Comparison of ENCODE assay signal across 7 mouse cellular contexts in genomic region chr13:52305328-52305727, GRCm38 (mm10).
A peak's percentile ranks its signal among the peaks of the same experiment; 100 is the strongest.
DNase-seq lines count a peak whose midpoint lies in the region; TF ChIP-seq lines count a peak whose summit lies in the region.
"Not testable (repeated sequence)": the region's sequence is repeated elsewhere in the genome, so short reads cannot be mapped to it uniquely, and the experiment has no call there.

No protein-coding gene starts in this region.

- not testable (repeated sequence) for TF ChIP-seq CTCF in C2C12 (IDR thresholded peaks at IDR 0.05; ENCODE audit: control insufficient read depth, insufficient read depth, insufficient read length)

- H3K79me2 ChIP-seq in C2C12 (ENCODE audit: control insufficient read depth, insufficient read depth) = not testable (repeated sequence)

- not testable (repeated sequence) for H3ac ChIP-seq in C2C12 (ENCODE audit: control insufficient read depth, insufficient read length, low read depth)

- H3K4me3 ChIP-seq in C2C12 (ENCODE audit: insufficient read depth, poor library complexity, severe bottlenecking) = not testable (repeated sequence)

- not testable (repeated sequence) for H3K79me3 ChIP-seq in C2C12 (ENCODE audit: low read depth)

- DNase-seq in 3T3-L1 (ENCODE audit: low read depth, low spot score) (peak; percentile 70), ES-CJ7 (ENCODE audit: low read depth, low spot score) (peak; percentile 40), NIH3T3 (ENCODE audit: low read depth) (peak; percentile 14)
- peak; percentile 6 for DNase-seq in c-Kit-positive CD71-positive TER-119-positive erythroid progenitor cells, embryonic 14.5 days (ENCODE audit: low spot score)
- DNase-seq in heart, adult 11 months = peak; percentile 66
- DNase-seq in splenic B cell, adult 2 months (ENCODE audit: low read depth, low spot score) = peak; percentile 18

- H3K27me3 ChIP-seq in C2C12 (ENCODE audit: control insufficient read depth, insufficient read depth, insufficient read length); splenic B cell, adult 2 months (ENCODE audit: control insufficient read depth, insufficient read depth, low read length, poor library complexity, severe bottlenecking): not testable (repeated sequence)

- H3K36me3 ChIP-seq in C2C12 (ENCODE audit: control insufficient read depth, insufficient read depth); splenic B cell, adult 2 months (ENCODE audit: control insufficient read depth, insufficient read depth, low read length, poor library complexity, severe bottlenecking): not testable (repeated sequence)

TF ChIP-seq in C2C12, 6 proteins besides CTCF, POLR2A, EP300 and RAD21:
- TF ChIP-seq FOSL1 (IDR thresholded peaks at IDR 0.05; ENCODE audit: insufficient read depth, low read length, poor library complexity, severe bottlenecking) = peak; percentile 84

Comparison
In these comparisons a context has a peak if more than half of its experiments do, and no peak if none do; other contexts are left out.
1. DNase-seq: peak in every context shown above with its lines; median percentile 70 in 3T3-L1; 66 in heart, adult 11 months; 40 in ES-CJ7; 18 in splenic B cell, adult 2 months; 14 in NIH3T3; 6 in c-Kit-positive CD71-positive TER-119-positive erythroid progenitor cells, embryonic 14.5 days.